Mouse (Mus musculus) spleen, adult 12 weeks (tissue): Measurements from ENCODE around the gene Jmjd1c.

Source experiments
- DNase-seq: peaks from one replicate; pipeline ENCODE4 v3.0.0; 2022; ENCODE audit warnings: low spot score

Gene Jmjd1c

DNA sequence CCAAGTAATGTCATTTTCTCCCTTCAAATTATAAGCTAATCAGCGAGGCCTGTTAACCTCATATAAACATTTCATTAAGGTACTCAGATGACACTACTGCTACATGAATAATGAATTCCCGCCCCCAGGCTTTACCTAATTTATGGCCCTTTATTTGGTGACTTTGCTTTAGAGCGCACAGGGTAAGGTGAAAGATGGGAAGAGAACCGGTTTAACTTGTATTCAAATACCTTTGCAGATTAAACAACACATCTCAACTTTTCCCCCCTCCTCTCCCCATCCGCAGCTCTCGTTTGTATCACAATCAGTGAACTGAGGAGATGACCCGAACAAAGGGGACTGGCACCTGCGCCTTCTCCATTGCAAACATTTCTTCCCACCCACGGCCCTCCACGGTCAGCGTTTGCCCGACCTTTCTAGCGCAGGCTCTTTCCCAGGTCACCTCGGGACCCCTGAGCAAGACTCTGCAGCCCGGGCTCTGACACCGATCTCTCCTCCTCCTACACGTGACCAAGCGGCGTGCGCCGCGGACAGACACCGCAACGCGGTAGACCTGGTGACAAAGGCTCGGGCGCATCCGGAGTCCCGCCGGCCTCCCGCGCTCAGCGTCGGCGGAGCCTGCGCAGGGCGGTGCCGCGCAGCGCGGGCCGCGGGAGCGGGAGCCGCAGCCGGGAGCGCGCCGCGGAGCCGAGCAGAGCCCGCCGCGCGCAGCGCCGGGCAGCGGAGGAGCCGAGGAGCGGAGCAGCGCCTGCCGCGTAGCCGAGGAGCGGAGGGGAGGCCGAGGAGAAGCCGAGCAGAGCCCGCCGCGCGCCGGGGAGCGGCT, at the start of gene Jmjd1c:
Gene Jmjd1c, plus strand, starts transcription at position 328 of the 823 bp plus-strand sequence.
- DNase-seq: peak; percentile 50

DNA sequence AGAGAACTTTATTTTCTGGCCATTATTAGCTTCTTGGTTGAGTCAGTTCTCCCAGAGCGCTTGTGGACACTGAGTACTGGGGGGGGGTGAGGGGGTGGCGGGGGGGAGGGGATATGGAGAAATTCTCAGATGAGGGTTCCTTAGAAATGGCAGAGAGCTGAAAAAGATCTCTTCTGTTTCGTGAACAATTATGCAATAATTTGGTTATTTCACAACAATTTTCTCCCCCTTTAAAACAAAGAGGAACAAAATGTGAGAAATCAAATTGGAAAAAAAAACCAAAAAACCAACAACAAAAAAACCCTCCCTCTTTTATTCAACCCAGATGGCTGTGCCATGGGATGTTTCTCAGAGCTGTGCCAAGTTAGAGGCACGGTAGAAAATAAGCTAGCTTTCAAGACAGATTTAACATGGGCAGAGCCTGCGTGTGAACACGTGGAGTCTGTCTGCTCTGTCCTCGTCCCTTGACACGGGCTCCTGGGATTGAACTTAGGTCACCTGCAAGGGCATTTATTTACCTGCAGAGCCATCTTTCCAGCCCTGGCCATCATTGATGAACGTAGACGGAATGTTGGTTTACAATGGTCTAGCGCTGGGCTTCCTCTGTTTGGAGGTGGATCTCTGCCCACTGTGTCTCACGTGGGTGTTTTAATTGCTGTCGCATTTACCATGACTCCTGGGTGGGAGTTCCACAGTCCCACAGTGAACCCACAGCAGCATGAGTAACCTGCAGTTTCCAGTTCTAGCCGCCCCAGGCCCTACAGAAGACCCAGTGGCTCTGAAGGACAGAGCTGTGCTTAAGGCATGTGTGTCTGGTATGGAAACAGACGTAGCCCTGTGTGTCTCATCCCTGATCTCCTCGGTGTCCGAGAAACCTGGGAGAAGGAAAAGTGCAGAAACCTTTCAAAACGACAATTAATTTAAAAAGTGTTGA, 47.9 kb upstream of the Jmjd1c start:
- DNase-seq: no peak

DNA sequence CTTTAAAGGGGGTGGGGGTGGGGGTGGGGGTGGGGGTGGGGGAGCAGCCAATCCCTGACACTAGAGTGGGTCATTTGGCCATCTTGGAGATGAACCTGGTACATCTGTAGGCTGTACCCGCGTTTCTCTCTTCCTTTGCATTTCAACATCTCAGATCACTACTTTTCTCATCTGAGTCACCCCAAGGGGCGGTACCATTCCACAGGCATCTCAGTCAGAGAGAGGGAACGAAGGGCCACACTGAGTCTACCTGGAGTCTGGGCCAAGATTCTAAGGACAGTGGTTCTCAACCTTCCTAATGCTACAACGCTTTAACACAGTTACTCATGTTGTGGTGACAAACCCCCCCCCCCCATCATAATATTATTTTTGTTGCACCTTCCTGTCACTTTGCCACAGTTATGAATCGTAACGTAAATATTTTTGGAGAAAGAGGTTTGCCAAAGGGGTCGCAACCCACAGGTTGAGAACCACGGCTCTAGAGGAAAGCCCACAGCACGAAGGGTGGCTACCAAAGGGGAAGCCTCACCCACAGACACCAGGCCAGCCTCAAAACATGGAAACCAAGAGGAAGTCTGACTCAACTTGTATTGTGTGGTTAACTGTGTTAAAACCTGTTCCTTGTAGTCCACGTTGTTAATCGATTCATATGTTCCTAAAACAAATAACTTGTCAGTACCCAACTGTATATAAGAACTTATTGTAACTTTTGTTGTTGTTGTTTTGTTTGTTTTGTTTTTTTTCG, 46.9 kb upstream of the Jmjd1c start:
- DNase-seq: no peak

DNA sequence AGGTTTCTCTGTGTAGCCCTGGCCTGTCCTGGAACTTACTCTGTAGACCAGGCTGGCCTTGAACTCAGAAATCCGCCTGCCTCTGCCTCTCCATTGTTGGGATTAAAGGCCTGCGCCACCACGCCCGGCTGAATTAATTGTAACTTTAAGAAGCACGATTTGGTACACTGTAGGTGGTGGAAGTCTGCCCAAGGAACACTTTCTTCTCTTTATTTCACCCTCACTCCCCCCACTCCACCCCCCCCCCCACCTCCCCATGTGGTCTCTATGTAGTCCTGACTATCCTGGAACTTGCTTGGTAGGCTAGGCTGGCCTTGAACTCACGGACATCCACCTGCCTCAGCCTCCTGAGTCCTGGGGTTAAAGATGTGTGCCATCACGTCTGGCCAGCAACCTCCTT, 46.3 kb upstream of the Jmjd1c start:
- no peak for DNase-seq

DNA sequence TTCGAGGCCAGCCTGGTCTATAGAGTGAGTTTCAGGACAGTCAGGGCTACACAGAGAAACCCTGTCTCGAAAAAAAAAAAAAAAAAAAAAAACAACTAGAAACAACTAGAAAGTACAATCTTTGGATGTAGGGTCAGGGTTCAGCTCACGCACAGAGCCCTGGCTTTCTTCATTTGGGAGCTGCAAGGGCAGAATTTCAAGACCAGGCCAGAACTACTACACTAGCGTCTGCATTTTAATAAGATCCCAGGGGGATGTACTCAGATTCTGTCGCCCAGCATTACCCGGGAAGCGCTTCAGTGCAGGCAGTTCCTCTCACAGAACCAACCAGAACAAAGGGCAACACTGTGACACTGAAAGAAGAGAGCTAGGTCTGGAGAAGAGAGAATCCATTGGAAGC, 45.2 kb upstream of the Jmjd1c start:
- DNase-seq: no peak

DNA sequence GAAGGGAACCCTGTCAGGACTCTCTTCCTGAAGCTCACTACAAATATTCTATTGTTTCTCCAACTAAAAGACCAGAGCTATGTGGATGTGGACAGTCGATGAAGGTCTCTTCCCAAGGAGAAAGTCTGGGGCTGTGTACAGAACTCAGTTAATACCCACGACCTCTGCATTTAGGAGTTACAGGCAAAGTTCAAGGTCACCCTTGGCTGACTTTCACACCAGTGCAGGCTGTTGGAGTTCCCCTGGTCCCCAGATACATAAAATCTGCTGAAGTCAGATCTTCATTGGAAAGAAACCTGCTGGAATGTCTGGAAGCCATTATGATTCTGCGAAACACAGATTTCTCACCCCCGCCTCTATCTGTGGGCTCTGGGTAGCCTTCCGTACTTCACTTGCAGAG, 44.5 kb upstream of the Jmjd1c start:
- no peak for DNase-seq

DNA sequence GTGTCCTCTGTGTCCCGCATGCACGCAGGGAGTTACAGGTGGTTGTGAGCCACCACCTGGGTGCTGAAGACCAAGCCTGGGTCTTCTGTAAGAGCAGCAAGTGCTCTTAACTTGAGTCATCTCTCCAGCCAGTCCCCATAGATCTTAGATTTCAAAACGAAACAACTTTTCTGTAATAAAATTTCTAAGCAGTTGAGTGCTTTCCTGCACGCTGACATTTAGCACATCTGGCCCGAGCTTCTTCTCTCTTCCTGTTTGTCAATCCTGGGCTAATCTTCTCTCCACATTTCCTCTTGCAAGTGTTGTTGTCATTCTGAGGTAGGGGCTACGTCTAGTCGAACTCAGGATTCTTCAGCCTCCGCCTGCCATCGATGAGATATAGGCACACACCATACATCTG, 43.5 kb upstream of the Jmjd1c start:
- no peak for DNase-seq

DNA sequence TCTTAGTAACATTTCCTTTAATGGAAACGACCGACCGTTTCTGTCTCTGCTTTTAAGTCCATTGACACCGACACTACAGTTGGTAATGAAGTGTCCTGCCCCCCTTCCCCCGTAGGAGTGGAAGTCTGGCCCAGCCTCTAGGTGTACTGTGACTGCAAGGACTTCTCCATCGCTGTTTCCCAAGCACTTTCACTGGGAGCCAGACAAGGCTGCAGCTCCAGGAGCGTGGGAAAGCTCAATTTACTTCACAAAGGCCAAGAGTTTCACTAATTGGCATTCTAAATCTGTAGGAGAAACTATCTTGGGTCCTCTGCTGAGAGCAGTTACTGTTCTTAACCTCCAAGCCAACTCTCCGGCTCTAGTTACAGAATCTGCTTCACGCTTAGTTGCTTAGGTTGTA, 42.5 kb upstream of the Jmjd1c start:
- DNase-seq: no peak

DNA sequence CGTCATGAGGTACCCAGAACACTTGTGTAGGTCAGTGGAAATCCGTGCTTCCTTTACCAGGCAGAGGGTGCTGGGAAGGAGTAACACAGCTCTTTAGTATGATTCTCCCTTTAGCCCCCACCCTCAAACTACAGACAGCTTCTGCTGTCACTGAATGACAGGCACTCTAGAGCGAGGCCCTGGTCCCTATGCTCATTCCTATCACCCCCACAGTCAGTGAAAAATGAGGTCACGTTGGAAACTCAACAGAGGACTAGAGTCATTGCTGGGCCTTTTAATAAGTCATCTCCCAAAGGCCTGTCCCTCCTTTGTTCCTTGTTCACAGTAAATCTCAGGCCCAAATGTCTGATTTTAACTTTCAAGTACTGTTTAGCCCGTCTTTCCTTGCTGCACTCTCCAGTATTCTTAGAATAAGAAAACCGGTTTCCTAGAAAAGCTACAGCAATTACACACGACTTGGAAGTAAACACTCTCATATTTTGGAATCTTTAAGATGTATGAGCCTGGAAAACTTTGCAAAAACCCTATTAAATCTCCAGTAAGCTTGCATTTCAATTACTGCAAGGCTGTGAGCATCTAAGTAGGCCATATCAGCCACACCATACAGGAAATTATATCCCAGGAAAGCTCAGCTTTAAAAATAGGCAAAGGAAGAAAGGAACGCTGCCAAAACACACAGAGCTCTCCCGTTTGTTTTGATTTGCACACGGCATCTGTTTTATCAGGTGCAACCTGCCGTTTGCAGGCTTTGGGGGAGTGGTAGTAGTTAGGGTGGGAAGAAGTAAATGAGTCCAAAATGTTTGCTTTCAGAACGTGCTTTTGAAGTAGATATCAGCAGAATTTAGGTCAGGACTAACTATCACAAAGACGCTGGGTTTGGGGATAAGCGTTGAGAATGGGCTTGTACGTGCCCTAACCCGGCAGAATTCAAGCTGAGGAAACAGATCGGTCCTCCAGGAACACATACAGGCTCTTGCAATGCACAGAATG, 39.8 kb upstream of the Jmjd1c start:
- no peak for DNase-seq

DNA sequence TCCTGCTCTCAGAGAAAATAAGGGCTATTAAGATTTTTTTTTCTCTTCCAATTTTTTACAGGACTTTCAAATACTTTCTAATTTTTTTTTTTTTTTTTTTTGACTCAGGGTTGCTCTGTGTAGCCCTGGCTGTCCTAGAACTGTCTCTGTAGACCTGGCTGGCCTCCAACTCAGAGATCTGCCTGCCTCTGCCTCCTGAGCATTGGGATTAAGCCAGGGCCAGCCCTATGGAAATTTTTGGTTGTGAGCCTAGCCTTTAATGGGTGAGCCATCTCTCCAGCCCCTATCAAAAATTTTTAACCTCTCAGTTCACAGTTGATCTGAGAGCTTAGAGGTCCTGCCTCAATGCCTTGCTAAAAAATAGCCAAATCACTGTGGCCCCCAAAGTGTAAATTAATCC, 38.7 kb upstream of the Jmjd1c start:
- DNase-seq: no peak

DNA sequence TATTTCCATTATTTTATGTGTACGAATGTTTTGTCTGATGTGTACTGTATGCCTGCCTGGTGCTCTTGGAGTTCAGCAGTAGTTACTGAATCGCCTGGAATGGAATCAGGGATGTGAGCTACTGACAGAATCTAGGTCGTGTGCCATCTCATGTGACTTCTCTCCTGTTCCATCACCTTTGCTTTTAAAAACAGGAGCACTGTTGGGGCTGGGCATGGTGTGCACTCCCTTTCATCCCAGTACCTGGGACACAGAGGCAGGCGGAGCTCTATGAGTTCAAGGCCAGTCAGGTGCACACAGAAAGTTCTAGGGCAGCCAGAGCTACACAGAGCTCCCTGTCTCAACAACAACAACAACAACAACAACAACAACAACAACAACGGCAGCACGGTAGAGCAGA, 38.2 kb upstream of the Jmjd1c start:
- DNase-seq: no peak

DNA sequence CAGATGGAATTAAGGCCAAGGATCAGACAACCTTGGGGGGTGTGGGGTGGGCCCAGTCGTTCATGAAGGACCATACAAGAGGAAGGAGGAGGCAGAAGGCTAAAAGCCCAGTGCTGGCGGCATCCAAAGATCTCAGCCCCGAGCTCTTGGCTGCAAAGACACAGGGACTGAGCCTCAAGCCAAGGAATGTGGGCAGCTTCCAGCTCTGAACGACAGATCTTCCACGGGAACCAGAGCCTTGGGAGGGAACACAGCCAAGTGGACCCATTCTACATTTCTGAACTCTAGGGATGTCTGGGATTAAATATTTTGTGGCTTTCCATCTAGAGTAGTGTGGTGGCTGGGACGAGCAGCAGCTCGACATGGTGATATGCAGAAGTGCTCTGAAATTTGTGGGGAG, 37.6 kb upstream of the Jmjd1c start:
- DNase-seq: no peak

DNA sequence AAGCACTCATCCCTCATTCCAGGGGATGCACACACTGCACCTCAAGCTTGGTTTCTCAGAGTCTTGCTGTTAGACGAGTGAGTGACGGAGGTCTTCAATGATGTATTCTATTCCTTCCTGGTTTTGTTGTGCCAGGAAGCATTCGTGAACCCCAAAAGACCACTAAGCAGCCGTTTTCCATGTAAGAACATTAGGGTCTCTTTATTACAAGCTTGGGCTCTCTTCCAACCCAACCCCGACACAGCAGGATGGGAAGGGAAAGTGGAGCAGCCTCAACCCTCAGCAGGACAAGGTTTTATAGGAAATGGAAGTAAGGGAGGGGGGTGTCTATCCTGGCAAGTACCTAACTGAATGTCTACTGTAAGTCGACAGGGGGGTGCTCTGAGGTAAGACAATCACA, 37.2 kb upstream of the Jmjd1c start:
- no peak for DNase-seq

DNA sequence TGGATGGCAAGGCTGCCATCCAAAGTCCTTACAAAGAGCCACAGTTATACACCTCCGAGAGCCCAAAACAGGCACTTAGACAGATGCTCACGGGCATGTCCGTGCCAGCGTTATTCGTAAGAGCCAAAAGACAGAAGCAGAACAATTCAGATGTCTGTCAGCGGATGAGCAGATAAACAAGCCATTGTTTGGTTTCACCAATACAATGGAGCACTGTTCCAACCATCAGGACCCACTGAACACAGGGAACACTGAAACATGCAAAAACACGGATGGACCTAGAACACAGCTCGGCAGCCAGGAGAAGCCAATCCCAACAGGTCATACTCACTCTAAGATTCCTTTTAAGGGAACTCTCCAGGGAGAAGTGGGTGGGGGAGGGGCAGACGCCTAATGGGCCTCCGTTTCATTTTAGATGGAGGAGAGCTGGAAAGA, 34.5 kb upstream of the Jmjd1c start:
- DNase-seq: no peak

DNA sequence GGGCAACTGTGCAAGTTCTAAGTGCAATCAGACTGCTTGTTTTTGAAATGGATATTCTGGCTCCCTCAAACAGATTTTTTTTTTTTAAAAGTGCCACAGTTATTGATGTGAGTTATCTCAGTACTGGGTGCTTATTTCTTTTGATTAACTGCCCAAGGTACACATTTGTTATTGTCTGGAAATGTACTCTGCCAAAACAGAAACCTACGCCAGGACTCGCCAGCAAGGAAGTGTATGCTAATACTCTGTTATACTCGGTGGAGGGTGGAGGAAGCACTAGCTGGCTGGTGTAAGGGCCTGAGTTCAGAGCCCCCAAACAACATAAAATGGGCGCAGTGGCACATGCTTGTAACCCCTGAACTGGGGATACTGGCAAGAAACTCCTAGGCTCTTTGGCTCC, 34.1 kb upstream of the Jmjd1c start:
- DNase-seq: no peak

DNA sequence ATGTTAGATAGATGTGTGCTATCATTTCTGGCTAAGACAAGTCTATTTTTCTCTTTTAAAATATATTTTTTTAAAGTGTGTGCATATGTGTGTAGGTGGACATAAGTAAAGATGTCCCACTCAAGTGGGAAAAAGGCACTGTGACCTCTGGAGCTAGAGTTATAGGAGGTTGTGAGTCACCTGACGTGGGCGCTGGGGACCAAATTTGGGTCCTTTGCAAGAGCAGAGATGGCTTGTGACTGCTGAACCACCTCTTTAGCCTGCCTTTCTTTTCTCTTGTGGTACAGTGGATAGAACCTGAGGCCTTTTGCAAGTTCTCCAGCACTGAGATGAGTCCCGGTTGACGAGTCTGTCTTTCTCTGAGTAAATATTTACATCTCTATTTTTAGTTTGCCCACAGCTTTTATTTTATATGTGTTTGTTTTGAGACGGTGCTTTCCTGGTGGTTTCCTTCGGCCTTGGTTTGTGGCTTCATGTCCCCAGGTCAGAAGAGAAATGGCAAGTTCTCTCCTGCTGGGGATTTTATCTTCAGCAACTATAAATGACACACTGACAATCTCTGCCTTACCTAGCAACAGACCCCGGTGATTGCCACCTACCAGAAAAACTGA, 30.5 kb upstream of the Jmjd1c start:
- no peak for DNase-seq

DNA sequence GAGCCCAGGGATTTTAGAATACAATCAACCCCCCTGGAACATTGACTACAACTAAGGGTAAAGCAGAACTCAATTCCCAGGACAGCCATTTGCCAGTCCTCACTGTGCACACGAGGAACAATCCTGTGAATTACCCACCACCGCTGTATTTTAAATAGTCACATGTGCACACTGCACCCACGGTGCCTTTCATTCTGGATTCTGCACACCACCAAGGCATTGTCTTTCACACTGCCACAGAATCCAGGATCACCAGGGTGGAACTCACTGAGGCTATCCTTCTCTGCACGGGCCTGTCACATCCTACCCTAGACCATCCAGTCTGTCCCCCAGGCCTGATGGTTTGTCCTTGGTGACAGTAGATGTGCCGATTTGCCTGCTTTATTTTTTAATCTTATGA, 30.0 kb upstream of the Jmjd1c start:
- DNase-seq: no peak

DNA sequence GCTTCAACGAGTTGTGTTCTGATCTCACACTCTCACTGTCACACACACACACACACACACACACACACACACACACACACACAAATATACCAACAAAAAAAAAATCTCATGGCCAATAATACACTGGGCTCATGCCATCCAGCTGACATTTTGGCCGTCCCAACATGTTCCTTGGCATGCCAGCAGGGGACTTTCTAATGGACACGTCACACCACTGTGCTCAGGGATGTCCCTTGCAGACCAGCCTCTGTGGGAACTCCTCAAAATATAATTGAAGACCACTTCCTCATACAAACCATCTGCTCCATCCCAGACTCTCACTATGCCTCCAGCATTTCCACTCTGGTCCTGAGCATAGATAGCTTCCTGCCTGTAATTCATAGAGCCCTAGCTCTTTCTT, 29.5 kb upstream of the Jmjd1c start:
- no peak for DNase-seq

DNA sequence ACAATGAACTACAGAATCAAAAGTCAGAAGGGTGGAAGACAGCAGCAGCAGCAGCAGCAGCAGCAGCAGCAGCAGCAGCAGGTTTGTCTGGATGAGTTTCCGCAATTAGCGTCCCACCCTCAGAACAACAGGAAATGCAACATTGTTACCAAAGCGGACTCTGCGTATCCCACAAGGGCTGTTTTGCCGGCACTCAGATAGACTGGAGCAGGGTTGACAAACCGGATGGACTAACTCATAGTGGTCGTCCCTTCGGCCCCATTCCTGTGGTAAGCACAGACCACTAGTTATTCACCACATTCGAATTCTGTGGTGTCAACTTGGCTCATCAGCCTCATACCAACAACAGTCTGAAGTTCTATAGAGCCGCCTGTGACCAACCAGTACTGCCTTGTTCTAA, 26.9 kb upstream of the Jmjd1c start:
- no peak for DNase-seq

DNA sequence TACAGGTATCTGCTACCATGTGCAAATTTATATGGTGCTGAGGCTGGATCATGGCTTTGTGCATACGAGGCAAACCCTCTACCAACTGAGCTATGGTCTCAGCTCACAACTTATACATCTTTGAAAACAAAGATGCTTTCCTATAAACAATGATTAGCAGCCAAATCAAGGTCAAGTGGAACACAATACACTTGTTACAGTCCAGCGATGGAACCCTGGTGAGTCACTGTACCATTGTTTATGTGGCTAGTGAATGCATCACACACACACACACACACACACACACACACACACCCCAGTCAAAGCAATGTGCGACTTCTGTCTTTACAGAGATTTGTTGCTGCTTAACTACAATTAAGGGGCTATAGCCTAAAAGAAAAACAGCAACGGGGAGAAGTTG, 24.5 kb upstream of the Jmjd1c start:
- DNase-seq: no peak

DNA sequence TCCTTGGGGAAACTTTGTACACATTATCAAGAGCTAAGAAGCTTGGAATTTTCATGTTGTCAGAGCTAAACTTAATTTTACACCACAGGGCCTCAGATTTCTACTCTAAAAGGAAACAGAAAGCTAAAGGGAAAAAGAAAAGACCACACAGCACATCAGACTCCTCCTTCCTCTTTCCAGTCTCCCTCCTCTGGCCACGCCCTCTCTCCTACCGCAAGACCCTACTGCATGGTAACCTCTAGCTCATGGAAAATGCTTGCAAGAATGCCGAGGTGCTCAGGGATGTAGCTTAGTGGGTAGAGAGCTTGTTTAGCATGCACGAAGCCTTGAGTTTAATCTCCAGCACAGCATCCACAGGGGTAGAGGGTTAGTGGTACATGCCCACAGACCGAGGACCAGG, 24.0 kb upstream of the Jmjd1c start:
- DNase-seq: peak; percentile 17
